Mouse (Mus musculus): ENCODE data around the gene Cuedc2. TPM values are rescaled to one million over a fixed set of nuclear protein-coding genes. Genes with fewer than 3 reads are reported as not detected.

Cuedc2 gene
- polyA plus RNA-seq, 1 experiment from 2014 or later, result 75.3 TPM

- ATAC-seq (ENCODE audit: low FRiP score, low TSS enrichment) (peak; percentile 8; the same call in 1 of the 2 replicates), DNase-seq (ENCODE audit: low spot score) (peak; percentile 87)
- peak overlapping the region; percentile 35 for H3K4me3 ChIP-seq (ENCODE audit: low read depth, low read length)
- H3K27me3 ChIP-seq (ENCODE audit: control insufficient read depth, insufficient read depth, low read length), result no peaks in the 10 kb centered on the region
- 2% methylated on average over 46 of the region's 47 CpGs for WGBS
- peak overlapping the region; percentile 69 for H3K4me2 ChIP-seq (replicated peaks; ENCODE audit: low read depth)
- H3K9me3 ChIP-seq (ENCODE audit: control insufficient read depth, low read length), result no peaks in the 10 kb centered on the region
- H3K36me3 ChIP-seq (ENCODE audit: control insufficient read depth, insufficient read depth, low read length), result peaks cover 32% of the 10 kb centered on the region
- no peak for TF ChIP-seq EP300 (optimal IDR thresholded peaks at IDR 0.05)
- peak; percentile 97 for TF ChIP-seq CTCF (IDR thresholded peaks at IDR 0.05; ENCODE audit: low read depth)
- no peak overlapping the region for H3K27ac ChIP-seq (replicated peaks)
- H3K9ac ChIP-seq (ENCODE audit: low read length), result peak overlapping the region; percentile 54; the same call in 1 of the 2 replicates
- no peaks in the 10 kb centered on the region; the same call in 1 of the 2 replicates for H3K4me1 ChIP-seq (replicated peaks; ENCODE audit: control insufficient read depth, insufficient read depth)
Measured at GRCm38 (mm10) chr19:46308706-46309435, 29.6 kb downstream of the Cuedc2 start.

DNA sequence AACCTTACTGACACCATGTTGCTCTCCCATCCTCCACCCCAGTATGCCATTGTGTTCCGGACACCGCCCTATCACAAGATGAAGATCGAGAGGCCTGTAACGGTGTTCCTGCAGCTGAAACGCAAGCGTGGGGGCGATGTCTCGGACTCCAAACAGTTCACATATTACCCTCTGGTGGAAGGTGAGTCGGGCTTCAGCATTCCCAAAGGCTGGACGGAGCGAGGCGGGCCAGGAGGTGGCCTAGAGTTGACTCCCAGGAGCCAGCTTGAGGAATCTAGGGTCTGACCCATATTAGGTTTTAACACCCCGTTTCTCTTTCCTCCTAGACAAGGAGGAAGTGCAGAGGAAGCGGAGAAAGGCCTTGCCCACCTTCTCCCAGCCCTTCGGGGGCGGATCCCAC is 30.2 kb downstream of the Cuedc2 start:
- H3K36me3 ChIP-seq (ENCODE audit: control insufficient read depth, insufficient read depth, low read length), result peaks cover 31% of the 10 kb centered on the region
- H3K9me3 ChIP-seq (ENCODE audit: control insufficient read depth, low read length), result no peaks in the 10 kb centered on the region
- no peak overlapping the region for H3K4me3 ChIP-seq (ENCODE audit: low read depth, low read length)
- 79% methylated on average over 16 of the region's 16 CpGs for WGBS
- TF ChIP-seq EP300 (optimal IDR thresholded peaks at IDR 0.05) (no peak), CTCF (IDR thresholded peaks at IDR 0.05; ENCODE audit: low read depth) (no peak)
- no peaks in the 10 kb centered on the region for H3K27me3 ChIP-seq (ENCODE audit: control insufficient read depth, insufficient read depth, low read length)
- ATAC-seq (ENCODE audit: low FRiP score, low TSS enrichment) (no peak), DNase-seq (ENCODE audit: low spot score) (no peak)
- H3K9ac ChIP-seq (ENCODE audit: low read length), result no peak overlapping the region
- H3K4me1 ChIP-seq (replicated peaks; ENCODE audit: control insufficient read depth, insufficient read depth), result no peaks in the 10 kb centered on the region; the same call in 1 of the 2 replicates
- no peak overlapping the region for H3K27ac ChIP-seq (replicated peaks)
- H3K4me2 ChIP-seq (replicated peaks; ENCODE audit: low read depth), result no peak overlapping the region

GRCm38 (mm10) chr19:46307781-46308180 is 30.7 kb downstream of the Cuedc2 start:
- no peak for TF ChIP-seq EP300 (optimal IDR thresholded peaks at IDR 0.05)
- TF ChIP-seq CTCF (IDR thresholded peaks at IDR 0.05; ENCODE audit: low read depth), result no peak
- H3K4me1 ChIP-seq (replicated peaks; ENCODE audit: control insufficient read depth, insufficient read depth), result no peaks in the 10 kb centered on the region; the same call in 1 of the 2 replicates
- H3K9ac ChIP-seq (ENCODE audit: low read length), result no peak overlapping the region
- H3K36me3 ChIP-seq (ENCODE audit: control insufficient read depth, insufficient read depth, low read length), result peaks cover 27% of the 10 kb centered on the region
- H3K9me3 ChIP-seq (ENCODE audit: control insufficient read depth, low read length), result no peaks in the 10 kb centered on the region
- no peaks in the 10 kb centered on the region for H3K27me3 ChIP-seq (ENCODE audit: control insufficient read depth, insufficient read depth, low read length)
- H3K4me3 ChIP-seq (ENCODE audit: low read depth, low read length), result no peak overlapping the region
- H3K4me2 ChIP-seq (replicated peaks; ENCODE audit: low read depth), result no peak overlapping the region
- H3K27ac ChIP-seq (replicated peaks), result no peak overlapping the region
- no peak for ATAC-seq (ENCODE audit: low FRiP score, low TSS enrichment)
- DNase-seq (ENCODE audit: low spot score), result no peak
- 89% methylated on average over 16 of the region's 16 CpGs for WGBS

DNA sequence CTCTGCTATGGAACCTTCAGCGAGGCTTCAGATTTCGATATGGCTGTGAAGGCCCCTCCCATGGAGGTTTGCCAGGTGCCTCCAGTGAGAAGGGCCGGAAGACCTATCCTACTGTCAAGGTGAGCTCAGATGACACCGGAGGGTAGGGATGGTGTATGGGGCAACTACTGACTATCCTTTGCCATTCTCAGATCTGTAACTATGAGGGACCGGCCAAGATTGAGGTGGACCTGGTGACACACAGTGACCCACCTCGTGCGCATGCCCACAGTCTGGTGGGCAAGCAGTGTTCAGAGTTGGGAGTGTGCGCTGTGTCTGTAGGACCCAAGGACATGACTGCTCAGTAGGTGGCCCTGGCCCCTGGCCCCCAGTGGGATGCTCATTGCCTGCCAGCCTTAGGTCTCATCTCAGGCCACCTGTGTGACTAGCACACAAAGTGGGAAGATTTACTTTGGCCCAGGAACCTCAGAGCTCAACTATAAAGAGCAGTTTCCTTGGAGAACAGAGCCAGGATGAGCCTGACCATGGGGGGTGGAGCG is 31.7 kb downstream of the Cuedc2 start:
- H3K27ac ChIP-seq (replicated peaks), result no peak overlapping the region
- TF ChIP-seq EP300 (optimal IDR thresholded peaks at IDR 0.05), result no peak
- TF ChIP-seq CTCF (IDR thresholded peaks at IDR 0.05; ENCODE audit: low read depth), result no peak
- WGBS, result 89% methylated on average over 9 of the region's 9 CpGs
- no peaks in the 10 kb centered on the region for H3K9me3 ChIP-seq (ENCODE audit: control insufficient read depth, low read length)
- H3K4me3 ChIP-seq (ENCODE audit: low read depth, low read length), result no peak overlapping the region
- H3K27me3 ChIP-seq (ENCODE audit: control insufficient read depth, insufficient read depth, low read length), result no peaks in the 10 kb centered on the region
- H3K4me2 ChIP-seq (replicated peaks; ENCODE audit: low read depth), result no peak overlapping the region; the same call in 1 of the 2 replicates
- H3K4me1 ChIP-seq (replicated peaks; ENCODE audit: control insufficient read depth, insufficient read depth), result no peaks in the 10 kb centered on the region; the same call in 1 of the 2 replicates
- no peak for ATAC-seq (ENCODE audit: low FRiP score, low TSS enrichment)
- peaks cover 21% of the 10 kb centered on the region for H3K36me3 ChIP-seq (ENCODE audit: control insufficient read depth, insufficient read depth, low read length)
- no peak overlapping the region for H3K9ac ChIP-seq (ENCODE audit: low read length)
- no peak for DNase-seq (ENCODE audit: low spot score)

GRCm38 (mm10) chr19:46306268-46306610 is 32.3 kb downstream of the Cuedc2 start:
- Histone ChIP-seq H3K27me3 (ENCODE audit: control insufficient read depth, insufficient read depth, low read length) (no peaks in the 10 kb centered on the region), H3K36me3 (ENCODE audit: control insufficient read depth, insufficient read depth, low read length) (peaks cover 18% of the 10 kb centered on the region), H3K4me2 (replicated peaks; ENCODE audit: low read depth) (peak overlapping the region; percentile 97), H3K9ac (ENCODE audit: low read length) (peak overlapping the region; percentile 75), H3K4me3 (ENCODE audit: low read depth, low read length) (peak overlapping the region; percentile 79), H3K4me1 (replicated peaks; ENCODE audit: control insufficient read depth, insufficient read depth) (no peaks in the 10 kb centered on the region; the same call in 1 of the 2 replicates), H3K9me3 (ENCODE audit: control insufficient read depth, low read length) (no peaks in the 10 kb centered on the region), H3K27ac (replicated peaks) (peak overlapping the region; percentile 90; the same call in 1 of the 2 replicates)
- TF ChIP-seq CTCF (IDR thresholded peaks at IDR 0.05; ENCODE audit: low read depth) (no peak), EP300 (optimal IDR thresholded peaks at IDR 0.05) (no peak)
- WGBS, result 53% methylated on average over 5 of the region's 5 CpGs
- no peak for ATAC-seq (ENCODE audit: low FRiP score, low TSS enrichment)
- no peak for DNase-seq (ENCODE audit: low spot score)

Data from stomach, postnatal 0 days (tissue).